Mouse (Mus musculus) ES-Bruce4 (cell line): ENCODE results near the gene Atp10b.

Experiments used
- CTCF ChIP-seq: IDR thresholded peaks from one replicate; pipeline ENCODE4 v1.8.1; 2011; ENCODE audit warnings: low read depth, low read length
- POLR2A ChIP-seq: IDR thresholded peaks from one replicate; pipeline ENCODE4 v1.8.1; 2011; ENCODE audit warnings: low read length; ENCODE audit not compliant: insufficient read depth

DNA sequence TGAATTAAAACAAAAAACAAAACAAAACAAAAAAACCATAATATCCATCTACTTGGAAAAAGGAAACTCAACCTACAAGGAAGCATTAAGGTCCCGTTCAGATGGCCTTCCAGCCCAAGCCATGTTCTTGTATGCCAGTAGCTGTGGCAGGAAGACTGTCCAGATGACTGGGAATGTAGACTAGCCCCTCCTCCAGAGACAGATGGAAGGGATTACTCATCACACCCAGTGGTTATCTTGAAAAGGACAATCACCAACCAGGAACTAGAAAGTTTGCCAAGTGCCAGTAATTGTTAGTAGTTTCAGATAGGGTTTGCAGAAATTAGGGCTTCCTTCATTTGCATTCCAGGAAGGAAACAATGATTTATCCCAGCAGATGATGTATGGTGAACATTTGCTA lies 33.1 kb downstream of the Atp10b start:
- TF ChIP-seq POLR2A: no peak
- no peak for TF ChIP-seq CTCF
